Mouse (Mus musculus): ENCODE measurements around the gene Ssty1.
"Not testable (repeated sequence)": the region's sequence is repeated elsewhere in the genome, so short reads cannot be mapped to it uniquely, and the experiment has no call there.

Gene Ssty1

DNA sequence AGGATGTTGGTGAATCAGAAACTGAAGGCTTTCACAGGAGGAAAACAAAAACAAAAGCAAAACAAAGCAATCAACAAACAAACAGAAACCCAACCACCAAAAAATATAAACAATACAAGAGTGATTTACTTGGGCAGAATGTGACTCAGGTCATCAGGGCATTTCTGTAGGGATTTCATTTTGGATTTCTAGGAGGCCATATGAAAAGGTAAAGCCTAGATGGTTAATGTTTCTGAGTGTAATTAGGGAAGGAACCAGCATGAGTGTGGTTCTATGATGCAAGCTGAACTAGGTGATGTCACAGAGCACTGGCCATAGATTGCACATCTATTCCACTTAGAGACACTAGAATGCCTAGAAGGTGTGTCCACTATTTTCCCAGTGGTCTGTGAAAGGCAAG is at the start of gene Ssty1:
TSS of gene Ssty1 (plus strand) at position 301 of the 400 bp plus-strand sequence.
- DNase-seq = not testable (repeated sequence)

DNA sequence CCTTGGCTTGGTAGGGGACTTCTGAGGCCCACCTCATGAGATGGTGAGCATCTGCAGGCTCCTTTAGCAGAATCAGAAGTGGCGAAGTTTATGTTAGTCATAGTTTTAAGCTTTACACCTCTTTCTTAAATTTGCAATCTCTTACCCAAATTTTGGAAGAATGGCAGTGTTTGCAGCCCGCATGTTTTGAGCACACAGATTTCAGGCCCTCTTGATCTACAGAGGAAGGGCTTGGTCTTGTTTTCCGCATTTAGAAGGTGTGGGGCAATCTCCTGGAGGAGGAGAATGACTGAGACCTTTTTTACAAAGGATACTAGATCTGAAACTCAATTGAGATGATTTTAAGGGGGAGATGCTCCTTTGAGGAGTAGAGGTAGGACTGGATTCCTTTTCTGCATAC is 27.2 kb upstream of the Ssty1 start, which contains the start of gene Gm21764:
TSS of gene Gm21764 (minus strand) at position 101 of the 400 bp plus-strand sequence.
- not testable (repeated sequence) for DNase-seq

Data from thymus, postnatal 4 days (tissue).